Mouse (Mus musculus) testis, adult 10 weeks (tissue): ENCODE data around the gene Als2cl. TPM values are rescaled to one million over a fixed set of nuclear protein-coding genes. Genes with fewer than 3 reads are reported as not detected.

ENCODE experiments used
- polyA plus RNA-seq: library from polyadenylated mRNA; stranded (reverse); fragments of 350-450 nt; fragmentation: Illumina TruSeq; extraction: RNeasy Lipid Tissue Mini Kit (QIAGEN cat#74804); gene quantifications from one replicate; pipeline ENCODE4 v1.2.3, GENCODE M21; 2014; ENCODE audit warnings: low read depth, low replicate concordance

Gene Als2cl
- 0.70 TPM for polyA plus RNA-seq

DNA sequence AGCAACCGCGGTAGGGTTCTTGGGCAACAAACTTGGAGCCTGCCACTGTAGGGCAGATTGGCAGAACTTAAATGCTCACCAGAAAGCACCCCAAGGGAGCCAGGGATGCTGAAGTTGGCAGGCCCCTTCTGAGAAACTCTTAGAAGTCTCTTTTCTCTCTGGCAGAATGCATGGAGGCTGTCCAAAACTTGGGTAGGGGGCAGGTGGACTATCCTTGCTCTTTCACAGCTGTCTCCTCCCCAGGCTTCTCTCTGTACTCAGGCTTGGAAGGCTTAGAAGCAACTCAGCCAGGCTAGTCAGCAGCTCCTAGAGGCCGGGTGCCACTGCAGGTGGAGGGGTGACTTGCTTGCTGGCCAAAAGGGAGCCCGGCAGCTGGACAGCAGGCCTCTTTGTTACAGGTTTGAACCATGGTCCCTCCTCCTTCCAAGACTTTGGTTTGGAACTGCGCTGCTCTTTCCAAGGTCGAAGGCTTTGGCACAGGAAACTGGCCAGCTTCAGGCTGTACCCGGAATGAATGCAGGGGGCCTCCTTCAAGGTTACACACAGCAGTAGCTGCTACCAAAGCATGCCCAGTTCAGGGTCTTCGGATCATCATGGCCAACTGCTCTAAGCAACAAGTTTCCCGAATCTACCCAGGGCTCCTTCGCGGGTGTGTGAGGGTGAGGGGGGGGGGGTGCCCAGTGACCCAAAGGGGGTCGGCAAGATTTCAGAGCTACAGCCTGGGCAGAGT, at the start of gene Als2cl:
Gene Als2cl, plus strand, starts transcription at position 680 of the 730 bp plus-strand sequence.

DNA sequence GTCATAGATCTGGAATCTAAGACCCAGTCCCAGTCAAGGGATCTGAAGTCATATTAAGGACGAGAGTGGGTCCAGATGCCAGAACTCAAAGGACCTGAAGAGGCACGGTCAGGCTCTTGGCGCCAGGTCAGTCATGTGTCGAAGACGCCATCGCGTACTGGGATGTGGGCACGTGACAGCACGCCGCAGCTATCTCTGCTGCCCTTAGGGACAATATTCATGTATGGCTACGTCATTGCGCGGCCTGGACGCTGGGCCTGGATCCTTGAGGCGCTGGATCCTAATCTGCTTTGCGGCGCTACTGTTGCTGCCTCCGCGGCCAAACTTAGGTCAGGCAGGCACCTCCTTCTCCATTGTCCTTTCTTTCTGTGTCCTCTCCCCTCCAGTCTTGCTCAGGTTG, 45.3 kb upstream of the Als2cl start, which contains the start of gene Prss45:
Gene Prss45, plus strand, starts transcription at position 178 of the 400 bp plus-strand sequence.

DNA sequence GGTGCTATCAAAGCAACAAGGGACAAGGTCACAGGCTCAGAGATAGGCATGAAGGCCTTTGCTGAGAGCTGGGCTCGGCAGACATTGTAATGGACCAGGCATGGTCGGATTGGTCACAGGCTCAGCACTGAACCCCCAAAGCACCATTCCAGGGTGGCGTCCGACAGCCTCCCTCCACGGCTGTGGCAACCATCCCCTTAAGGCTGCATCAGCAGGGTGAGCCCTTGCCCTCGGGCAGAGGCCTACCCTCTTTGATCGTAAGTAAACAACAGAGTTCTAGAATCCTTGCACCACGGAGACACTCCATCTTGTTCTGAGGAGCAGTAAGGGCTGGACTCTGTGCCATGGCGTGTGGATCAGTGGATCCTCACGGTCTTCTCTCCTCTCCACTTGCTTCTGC, 35.5 kb upstream of the Als2cl start, which contains the start of gene Prss46:
Gene Prss46, plus strand, starts transcription at position 301 of the 400 bp plus-strand sequence.

DNA sequence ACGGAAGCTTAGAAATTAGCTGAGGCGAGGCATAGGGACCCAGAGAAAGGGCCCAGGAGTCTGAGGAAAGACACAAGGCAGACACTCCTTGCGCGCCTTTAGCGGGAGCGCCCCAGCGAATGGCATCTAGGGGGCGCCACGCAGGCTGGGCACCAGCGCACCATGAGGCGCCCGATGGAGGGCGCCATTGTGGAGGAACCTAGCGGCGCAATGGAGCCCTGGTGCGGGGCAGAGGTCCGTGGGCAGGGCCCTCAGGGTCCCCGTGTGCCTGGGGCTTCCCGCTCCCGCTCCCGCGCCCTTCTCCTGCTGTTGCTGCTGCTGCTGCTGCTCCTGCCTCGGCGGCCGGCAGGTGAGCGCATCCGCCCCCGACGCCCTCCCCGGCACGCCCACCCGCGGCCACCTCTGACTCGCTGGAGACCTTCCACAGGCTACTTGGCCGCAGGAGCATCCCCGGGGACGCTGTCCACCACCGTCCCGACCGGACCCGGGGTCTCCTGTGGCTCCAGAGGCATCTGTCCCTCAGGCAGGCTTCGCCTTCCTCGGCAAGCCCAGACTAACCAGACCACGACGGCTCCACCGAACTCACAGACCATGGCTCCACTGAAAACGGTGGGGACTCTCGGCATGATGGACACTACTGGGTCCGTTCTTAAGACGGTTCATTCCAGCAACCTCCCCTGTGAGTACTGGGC, 21.7 kb upstream of the Als2cl start, which contains the start of gene Prss50:
Gene Prss50, plus strand, starts transcription at position 187 of the 692 bp plus-strand sequence.

DNA sequence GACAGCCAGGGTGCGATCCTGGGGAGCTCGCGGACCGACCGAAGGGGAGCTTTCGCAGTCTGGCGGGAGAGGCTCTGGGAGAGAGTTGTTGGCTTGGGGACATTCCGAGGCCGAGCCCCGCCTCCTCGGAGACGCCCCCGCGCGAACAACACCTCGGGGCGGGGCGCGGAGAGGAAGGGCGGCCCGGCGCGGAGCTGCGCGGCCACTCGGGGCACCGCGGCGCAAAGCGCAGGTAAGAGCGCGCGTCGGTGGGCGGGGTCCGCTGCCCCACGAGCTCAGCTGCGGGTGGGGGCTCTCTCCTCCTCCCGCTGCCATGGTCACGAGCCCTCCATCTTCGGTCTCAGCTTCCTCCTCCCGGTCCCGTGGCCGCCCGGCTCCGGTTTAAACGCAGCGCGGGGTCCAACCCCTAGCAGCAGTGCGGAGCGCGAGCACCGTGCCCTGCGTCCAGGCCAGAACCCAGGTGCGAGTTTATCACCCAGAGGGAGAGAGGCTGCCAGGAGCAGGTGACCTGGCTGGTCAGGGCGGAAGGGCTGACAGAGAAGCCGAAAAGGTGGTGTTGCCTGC, 410 bp downstream of the Als2cl start, which contains the start of gene Tmie:
Gene Tmie, minus strand, starts transcription at position 116 of the 564 bp plus-strand sequence.

DNA sequence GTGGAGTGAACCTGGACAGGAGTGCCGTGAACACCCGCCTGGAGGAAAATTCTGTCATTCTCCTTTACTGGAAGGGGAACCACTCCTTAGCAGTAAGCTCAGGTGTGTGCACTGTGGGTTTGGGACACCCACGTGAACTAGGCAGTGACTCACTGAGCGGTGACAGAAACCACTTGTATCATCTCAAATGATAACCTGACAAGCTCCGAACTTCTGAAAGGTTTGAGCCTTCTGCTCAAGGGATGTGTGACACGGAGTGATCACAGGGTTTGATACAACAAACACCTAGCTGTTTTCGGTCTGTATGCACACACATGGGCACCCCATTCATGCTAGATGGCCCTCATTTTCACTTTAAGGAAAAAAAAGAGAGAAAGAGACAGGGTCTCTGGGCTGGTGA, 37.1 kb downstream of the Als2cl start, which contains the start of gene Fam240a:
Gene Fam240a, minus strand, starts transcription at position 76 of the 400 bp plus-strand sequence.

DNA sequence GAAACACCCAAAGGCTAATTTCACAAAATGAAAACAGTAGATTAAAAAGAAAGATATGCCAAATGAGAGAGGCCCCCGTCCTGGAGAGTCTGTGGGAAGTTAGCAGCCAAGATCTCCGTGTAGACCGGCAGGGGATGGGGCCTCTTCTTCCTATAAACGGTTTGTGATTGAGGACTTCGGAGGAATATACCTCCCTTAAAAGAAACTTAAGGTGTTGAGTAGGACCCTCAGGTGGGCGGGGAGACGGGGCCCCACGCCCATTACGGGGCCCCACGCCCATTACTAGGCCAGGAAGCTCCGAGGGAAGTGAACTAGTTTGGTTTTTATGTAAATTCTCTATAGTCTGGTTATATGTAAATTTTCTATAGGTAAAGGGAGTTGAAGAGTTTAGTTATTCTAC, 66.3 kb downstream of the Als2cl start, which contains the start of gene Tdgf1:
Gene Tdgf1, minus strand, starts transcription at position 233 of the 400 bp plus-strand sequence.

Other genes starting within 250 kb of the Als2cl start
- 0.21 TPM for gene Nbeal2, start 225.7 kb upstream of the Als2cl start, polyA plus RNA-seq
- 1.4 TPM for gene Ccdc12, start 223.4 kb upstream of the Als2cl start, polyA plus RNA-seq
- gene Myl3, start 138.0 kb upstream of the Als2cl start, polyA plus RNA-seq, result not detected
- 0.11 TPM for gene Pth1r, start 132.7 kb upstream of the Als2cl start, polyA plus RNA-seq
- gene Prss42, start 81.7 kb upstream of the Als2cl start, polyA plus RNA-seq, result 31.9 TPM
- 11.8 TPM for gene Prss44, start 65.9 kb upstream of the Als2cl start, polyA plus RNA-seq
- gene Prss43, start 53.2 kb upstream of the Als2cl start, polyA plus RNA-seq, result 7.0 TPM
- 6.0 TPM for gene Prss45, start 45.3 kb upstream of the Als2cl start, polyA plus RNA-seq
- gene Prss46, start 35.4 kb upstream of the Als2cl start, polyA plus RNA-seq, result 21.8 TPM
- 5.6 TPM for gene Prss50, start 21.9 kb upstream of the Als2cl start, polyA plus RNA-seq
- 1.7 TPM for gene Tmie, start 243 bp downstream of the Als2cl start, polyA plus RNA-seq
- gene Fam240a, start 37.0 kb downstream of the Als2cl start, polyA plus RNA-seq, result not detected
- 0.41 TPM for gene Tdgf1, start 66.3 kb downstream of the Als2cl start, polyA plus RNA-seq
- gene Lrrc2, start 71.7 kb downstream of the Als2cl start, polyA plus RNA-seq, result 0.94 TPM
- 0.31 TPM for gene Rtp3, start 110.7 kb downstream of the Als2cl start, polyA plus RNA-seq
- gene Ltf, start 139.4 kb downstream of the Als2cl start, polyA plus RNA-seq, result 0.38 TPM
- gene Ccrl2, start 177.6 kb downstream of the Als2cl start, polyA plus RNA-seq, result 0.22 TPM
- gene Lrrfip2, start 237.7 kb downstream of the Als2cl start, polyA plus RNA-seq, result 469 TPM